Mouse (Mus musculus): Measurements from ENCODE around the gene Map3k4. TPM values are rescaled to one million over a fixed set of nuclear protein-coding genes. Genes with fewer than 3 reads are reported as not detected.

Gene Map3k4
- polyA plus RNA-seq, 1 experiment from 2014 or later: 44.9 TPM

DNA sequence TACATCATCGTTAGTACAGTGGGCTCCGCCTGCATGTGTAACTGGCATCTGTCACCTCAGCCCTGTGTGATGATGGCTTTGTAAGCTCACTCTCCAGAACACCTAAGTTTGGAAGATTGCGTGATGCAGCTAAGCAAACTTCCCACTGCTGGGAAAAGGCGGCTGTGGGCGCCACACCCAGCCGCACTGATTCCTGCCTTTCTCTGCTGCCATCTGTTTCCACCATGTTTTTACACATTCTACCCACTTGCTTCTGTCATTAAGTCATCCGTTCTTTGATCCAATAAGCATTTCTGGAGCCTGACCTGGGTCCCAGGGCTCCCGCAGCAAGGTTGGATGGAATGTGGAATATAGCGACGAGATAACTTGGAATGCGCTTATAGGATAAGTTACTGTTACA, 106.7 kb downstream of the Map3k4 start:
- no peak for ATAC-seq

DNA sequence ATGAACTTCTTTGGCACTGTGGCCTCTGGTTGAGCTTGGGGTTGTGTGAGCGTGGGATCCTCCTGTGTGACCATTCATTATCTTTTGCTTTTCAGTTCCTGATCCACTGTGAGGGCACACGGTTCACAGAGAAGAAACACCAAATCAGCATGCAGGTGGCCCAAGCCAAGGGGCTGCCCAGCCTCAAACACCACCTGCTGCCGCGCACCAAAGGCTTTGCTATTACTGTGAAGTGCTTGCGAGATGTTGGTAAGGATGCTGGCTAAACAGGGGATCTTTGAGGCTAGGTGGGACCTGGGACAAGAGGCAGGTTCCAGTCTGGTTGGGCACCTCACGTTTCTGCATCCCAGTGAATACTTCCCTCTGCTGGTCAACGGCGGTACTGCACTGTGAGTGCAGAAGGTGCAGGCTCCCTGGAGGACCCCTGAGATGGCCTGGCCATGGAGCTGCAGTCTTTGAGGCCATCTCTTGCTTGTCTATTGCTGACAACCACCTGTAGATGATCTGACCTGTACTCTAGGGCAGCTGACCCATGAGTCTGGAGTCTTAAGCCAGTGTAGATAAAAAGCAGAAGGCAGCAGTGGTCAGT, 108.0 kb downstream of the Map3k4 start:
- no peaks in the 10 kb centered on the region for H3K9me3 ChIP-seq (replicated peaks)
- 38% methylated on average over 8 of the region's 8 CpGs for WGBS
- H3K4me2 ChIP-seq: no peak overlapping the region
- H3K9ac ChIP-seq: no peak overlapping the region
- peak; percentile 43; the same call in 1 of the 2 replicates for ATAC-seq
- no peak overlapping the region for H3K4me3 ChIP-seq
- no peak overlapping the region for H3K27ac ChIP-seq
- H3K27me3 ChIP-seq: no peaks in the 10 kb centered on the region
- peaks cover 36% of the 10 kb centered on the region for H3K36me3 ChIP-seq (ENCODE audit: poor library complexity, severe bottlenecking)
- H3K4me1 ChIP-seq: peaks cover 35% of the 10 kb centered on the region

More for the DNA sequence above, 106.7 kb downstream of the Map3k4 start:
- WGBS: 89% methylated on average over 11 of the region's 11 CpGs
- Histone ChIP-seq H3K27me3 (no peaks in the 10 kb centered on the region), H3K9ac (no peak overlapping the region), H3K9me3 (replicated peaks) (no peaks in the 10 kb centered on the region), H3K4me2 (no peak overlapping the region), H3K4me1 (peaks cover 24% of the 10 kb centered on the region), H3K36me3 (ENCODE audit: poor library complexity, severe bottlenecking) (peaks cover 49% of the 10 kb centered on the region), H3K27ac (no peak overlapping the region), H3K4me3 (no peak overlapping the region)

DNA sequence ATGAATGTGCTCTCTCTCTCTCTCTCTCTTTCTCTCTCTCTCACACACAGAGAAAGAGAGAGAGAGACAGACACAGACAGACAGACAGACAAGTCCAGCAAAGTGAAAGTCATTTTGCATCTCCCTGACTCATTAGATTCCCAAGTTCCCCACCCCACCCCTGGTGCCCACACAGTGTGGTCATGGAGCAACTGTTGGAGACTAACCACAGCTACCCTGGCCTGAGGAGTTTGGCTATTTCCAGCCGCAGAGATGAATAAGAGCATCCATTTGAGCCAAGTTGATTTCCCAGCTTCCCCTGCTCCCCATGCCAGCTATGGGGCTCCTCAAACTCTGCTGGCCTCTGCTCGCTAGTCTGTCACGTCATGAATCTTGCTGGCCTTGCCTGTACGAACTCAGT, 109.1 kb downstream of the Map3k4 start:
- Histone ChIP-seq H3K27ac (no peak overlapping the region), H3K27me3 (no peaks in the 10 kb centered on the region), H3K4me1 (peaks cover 47% of the 10 kb centered on the region), H3K9ac (no peak overlapping the region), H3K4me3 (no peak overlapping the region), H3K36me3 (ENCODE audit: poor library complexity, severe bottlenecking) (peaks cover 25% of the 10 kb centered on the region), H3K9me3 (replicated peaks) (no peaks in the 10 kb centered on the region), H3K4me2 (no peak overlapping the region)
- 88% methylated on average over 4 of the region's 4 CpGs for WGBS
- ATAC-seq: no peak

DNA sequence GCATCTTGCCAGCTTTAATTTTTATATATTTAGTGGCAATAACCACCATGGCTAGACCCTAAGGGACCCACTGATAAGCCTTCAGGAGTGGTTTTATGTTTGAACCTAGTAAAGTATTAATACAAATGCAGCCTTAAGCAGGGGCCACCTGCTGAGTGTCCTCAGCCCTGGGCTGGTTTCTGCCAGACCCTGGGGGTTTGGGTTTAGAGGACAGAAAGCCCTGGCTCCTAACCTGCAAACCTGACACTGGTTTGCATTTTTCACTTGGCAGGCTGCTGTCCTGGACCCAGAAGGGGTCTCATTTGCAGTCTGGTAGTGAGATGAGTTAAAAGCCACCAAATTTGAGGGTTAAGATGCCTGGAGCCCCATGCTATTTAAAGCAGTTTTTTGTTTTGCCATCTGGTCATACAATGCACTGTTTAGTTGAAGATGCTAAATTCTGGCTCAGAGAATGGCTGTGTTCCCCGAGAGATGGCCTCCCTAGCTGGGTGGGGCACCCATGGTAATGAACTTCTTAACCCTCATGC, 111.5 kb downstream of the Map3k4 start:
- H3K4me1 ChIP-seq: peaks cover 59% of the 10 kb centered on the region
- 19% methylated on average over 1 of the region's 1 CpGs for WGBS
- H3K36me3 ChIP-seq (ENCODE audit: poor library complexity, severe bottlenecking): peaks cover 11% of the 10 kb centered on the region; the same call in 1 of the 2 replicates
- H3K27ac ChIP-seq: no peak overlapping the region
- H3K9ac ChIP-seq: no peak overlapping the region
- H3K4me2 ChIP-seq: no peak overlapping the region
- H3K4me3 ChIP-seq: no peak overlapping the region
- no peaks in the 10 kb centered on the region for H3K9me3 ChIP-seq (replicated peaks)
- H3K27me3 ChIP-seq: no peaks in the 10 kb centered on the region
- ATAC-seq: no peak

DNA sequence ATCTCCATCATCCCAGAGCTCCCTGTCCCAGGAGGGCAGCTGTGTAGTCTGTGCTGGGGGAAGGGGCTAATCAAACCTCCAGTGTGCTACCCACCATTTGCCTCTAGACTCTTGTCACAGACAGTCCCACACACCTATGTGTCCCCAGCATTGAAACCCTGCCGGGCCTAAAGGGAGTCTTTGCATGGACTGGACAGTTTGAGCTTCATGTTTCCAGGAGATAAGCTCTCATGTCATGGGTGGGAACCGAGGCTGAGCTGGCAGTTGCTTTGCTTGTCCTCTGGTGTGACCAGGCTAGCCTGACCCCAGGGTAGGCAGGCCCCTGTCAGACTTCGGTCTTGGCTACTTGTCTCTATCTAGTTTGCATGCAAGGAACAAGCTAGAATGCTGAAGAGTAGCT, 112.3 kb downstream of the Map3k4 start:
- ATAC-seq: no peak
- 0 out of 2 replicates have a peak, but pooled peaks cover 7% of the 10 kb centered on the region for H3K36me3 ChIP-seq (ENCODE audit: poor library complexity, severe bottlenecking)
- no peak overlapping the region for H3K4me3 ChIP-seq
- no peaks in the 10 kb centered on the region for H3K9me3 ChIP-seq (replicated peaks)
- no peak overlapping the region for H3K9ac ChIP-seq
- H3K27ac ChIP-seq: no peak overlapping the region
- peaks cover 54% of the 10 kb centered on the region for H3K4me1 ChIP-seq
- H3K27me3 ChIP-seq: no peaks in the 10 kb centered on the region
- 85% methylated on average over 3 of the region's 3 CpGs for WGBS
- no peak overlapping the region for H3K4me2 ChIP-seq

DNA sequence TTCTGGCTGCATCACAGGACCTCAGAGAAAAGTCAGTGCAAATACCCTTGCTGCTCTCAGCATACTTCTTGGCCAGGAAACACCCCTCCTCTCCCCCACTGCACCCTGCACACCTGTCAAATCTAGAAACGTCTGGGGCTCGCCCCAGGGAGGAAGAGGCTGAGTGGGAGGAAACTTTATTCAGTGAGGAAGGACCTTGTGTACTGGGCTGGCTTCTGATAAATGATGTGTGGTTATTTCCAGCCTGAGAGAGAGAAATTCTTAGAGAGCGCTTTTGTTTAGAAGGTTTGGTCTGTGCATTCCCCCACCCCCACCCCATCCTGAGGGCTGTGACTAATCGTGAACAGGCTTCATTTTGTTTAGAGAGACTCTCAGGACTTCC, 112.9 kb downstream of the Map3k4 start:
- H3K9me3 ChIP-seq (replicated peaks): no peaks in the 10 kb centered on the region
- WGBS: 53% methylated on average over 4 of the region's 4 CpGs
- H3K36me3 ChIP-seq (ENCODE audit: poor library complexity, severe bottlenecking): 0 out of 2 replicates have a peak, but pooled peaks cover 4% of the 10 kb centered on the region
- no peak overlapping the region for H3K9ac ChIP-seq
- no peak overlapping the region for H3K4me2 ChIP-seq
- H3K4me1 ChIP-seq: peaks cover 54% of the 10 kb centered on the region
- H3K4me3 ChIP-seq: no peak overlapping the region
- H3K27me3 ChIP-seq: no peaks in the 10 kb centered on the region
- no peak for ATAC-seq
- H3K27ac ChIP-seq: no peak overlapping the region

DNA sequence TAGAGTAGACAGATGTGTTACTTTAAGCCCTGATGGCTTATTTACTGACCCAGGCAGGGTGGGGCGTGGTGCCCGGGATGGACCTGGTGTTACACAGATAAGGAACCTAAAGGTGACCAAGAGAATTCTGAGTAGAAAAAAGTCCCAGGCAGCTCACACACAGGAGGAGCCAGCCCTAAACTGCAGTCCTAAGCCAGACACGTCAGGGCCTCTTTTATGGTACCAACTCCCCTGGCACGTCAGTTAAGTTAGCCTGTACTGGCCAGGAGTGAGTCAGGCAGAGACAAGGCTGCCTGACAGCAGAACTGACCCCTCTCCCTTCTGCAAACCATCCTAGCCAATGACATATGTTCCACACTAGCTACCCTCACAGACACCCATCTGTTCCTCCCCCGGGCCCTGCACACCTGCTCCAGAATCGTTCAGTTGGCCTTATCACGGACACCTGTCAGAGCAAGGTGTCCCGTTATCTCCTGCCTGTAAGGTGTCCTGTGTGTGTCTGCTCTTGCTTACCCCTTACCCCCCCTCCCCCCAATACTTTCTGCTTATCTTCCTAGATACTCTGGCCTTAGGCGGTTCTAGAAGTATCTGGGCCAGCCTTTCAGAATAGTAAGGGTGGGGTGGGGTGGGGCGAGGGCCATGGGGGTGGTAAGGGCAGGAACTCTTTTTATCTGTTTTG, 113.4 kb downstream of the Map3k4 start:
- H3K27me3 ChIP-seq: no peaks in the 10 kb centered on the region
- peak overlapping the region; percentile 49 for H3K27ac ChIP-seq
- H3K9ac ChIP-seq: no peak overlapping the region
- peaks cover 54% of the 10 kb centered on the region for H3K4me1 ChIP-seq
- H3K9me3 ChIP-seq (replicated peaks): no peaks in the 10 kb centered on the region
- no peak overlapping the region for H3K4me3 ChIP-seq
- 73% methylated on average over 10 of the region's 10 CpGs for WGBS
- ATAC-seq: no peak
- H3K36me3 ChIP-seq (ENCODE audit: poor library complexity, severe bottlenecking): no peaks in the 10 kb centered on the region
- H3K4me2 ChIP-seq: no peak overlapping the region

DNA sequence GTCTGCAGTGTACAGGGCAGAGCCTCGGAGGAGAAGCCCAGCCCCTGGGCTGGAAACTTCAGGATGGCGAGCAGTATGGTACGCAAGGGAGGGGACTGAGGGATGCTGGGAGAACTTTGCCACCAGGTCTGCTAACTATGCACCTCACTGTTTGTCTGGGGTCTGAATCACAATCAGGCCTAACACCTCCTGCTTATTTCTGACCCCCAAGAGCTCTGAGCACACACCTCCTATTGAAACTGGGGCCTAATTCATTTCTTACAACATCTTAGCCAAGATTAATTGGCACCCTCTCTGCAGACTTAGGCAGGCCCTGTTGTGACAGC, 113.9 kb downstream of the Map3k4 start:
- H3K4me3 ChIP-seq: no peak overlapping the region
- H3K9ac ChIP-seq: no peak overlapping the region
- peak overlapping the region; percentile 49; the same call in 1 of the 2 replicates for H3K27ac ChIP-seq
- H3K27me3 ChIP-seq: no peaks in the 10 kb centered on the region
- ATAC-seq: no peak
- 74% methylated on average over 3 of the region's 3 CpGs for WGBS
- no peaks in the 10 kb centered on the region for H3K9me3 ChIP-seq (replicated peaks)
- H3K4me2 ChIP-seq: no peak overlapping the region
- H3K36me3 ChIP-seq (ENCODE audit: poor library complexity, severe bottlenecking): no peaks in the 10 kb centered on the region
- peaks cover 54% of the 10 kb centered on the region for H3K4me1 ChIP-seq

DNA sequence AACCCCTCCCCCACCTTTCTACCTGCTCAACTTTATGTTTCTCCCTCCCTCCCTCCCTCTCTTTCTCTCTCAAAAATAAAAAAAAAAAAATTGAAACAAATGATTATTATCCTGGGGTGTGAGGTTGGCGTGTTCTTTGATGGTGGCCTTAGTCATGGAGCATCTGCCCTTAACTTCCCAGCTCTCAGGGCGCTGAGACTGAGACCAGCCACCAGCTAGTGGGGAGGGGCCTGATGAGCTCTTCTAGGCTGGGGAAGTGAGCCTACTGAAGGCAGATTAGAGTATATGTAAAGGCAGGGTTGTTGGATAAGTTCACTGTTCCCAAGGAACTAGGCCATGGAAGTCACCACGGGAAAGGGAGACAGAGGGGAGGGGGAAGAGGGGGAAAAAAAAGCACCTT, 114.3 kb downstream of the Map3k4 start:
- no peaks in the 10 kb centered on the region for H3K9me3 ChIP-seq (replicated peaks)
- H3K27me3 ChIP-seq: no peaks in the 10 kb centered on the region
- no peak overlapping the region for H3K4me2 ChIP-seq
- no peak for ATAC-seq
- peak overlapping the region; percentile 49; the same call in 1 of the 2 replicates for H3K27ac ChIP-seq
- H3K4me3 ChIP-seq: no peak overlapping the region
- H3K4me1 ChIP-seq: peaks cover 54% of the 10 kb centered on the region
- no peaks in the 10 kb centered on the region for H3K36me3 ChIP-seq (ENCODE audit: poor library complexity, severe bottlenecking)
- WGBS: 70% methylated on average over 3 of the region's 3 CpGs
- H3K9ac ChIP-seq: no peak overlapping the region

DNA sequence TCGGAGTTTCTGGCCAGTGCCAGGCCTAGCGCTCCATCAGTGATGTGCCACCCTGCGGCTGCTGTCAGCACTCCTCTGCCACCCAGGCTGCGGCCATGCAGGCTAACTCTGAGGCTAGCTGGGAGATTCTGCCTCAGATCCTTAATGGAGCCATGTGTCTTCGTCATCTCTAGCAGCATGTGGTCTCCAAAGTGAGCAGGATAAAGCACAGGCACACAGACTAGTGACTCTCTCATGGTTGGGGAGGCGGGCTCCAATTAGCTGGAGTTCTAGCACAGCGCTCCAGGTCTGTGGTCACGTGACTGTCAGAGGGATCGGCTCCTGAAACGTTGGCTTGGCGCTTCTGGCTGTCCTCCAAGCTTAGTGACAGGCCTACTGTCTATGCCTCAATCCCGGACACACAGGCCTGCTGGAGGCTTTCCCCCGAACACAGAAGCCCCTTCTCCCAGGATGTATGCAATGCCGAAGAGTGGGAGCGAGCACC, 115.1 kb downstream of the Map3k4 start:
- Histone ChIP-seq H3K27ac (peak overlapping the region; percentile 32; the same call in 1 of the 2 replicates), H3K9me3 (replicated peaks) (no peaks in the 10 kb centered on the region), H3K4me3 (no peak overlapping the region), H3K27me3 (no peaks in the 10 kb centered on the region), H3K9ac (no peak overlapping the region), H3K36me3 (ENCODE audit: poor library complexity, severe bottlenecking) (peaks cover 5% of the 10 kb centered on the region; the same call in 1 of the 2 replicates), H3K4me2 (no peak overlapping the region), H3K4me1 (peaks cover 54% of the 10 kb centered on the region)
- ATAC-seq: peak; percentile 85
- WGBS: 51% methylated on average over 15 of the region's 15 CpGs

DNA sequence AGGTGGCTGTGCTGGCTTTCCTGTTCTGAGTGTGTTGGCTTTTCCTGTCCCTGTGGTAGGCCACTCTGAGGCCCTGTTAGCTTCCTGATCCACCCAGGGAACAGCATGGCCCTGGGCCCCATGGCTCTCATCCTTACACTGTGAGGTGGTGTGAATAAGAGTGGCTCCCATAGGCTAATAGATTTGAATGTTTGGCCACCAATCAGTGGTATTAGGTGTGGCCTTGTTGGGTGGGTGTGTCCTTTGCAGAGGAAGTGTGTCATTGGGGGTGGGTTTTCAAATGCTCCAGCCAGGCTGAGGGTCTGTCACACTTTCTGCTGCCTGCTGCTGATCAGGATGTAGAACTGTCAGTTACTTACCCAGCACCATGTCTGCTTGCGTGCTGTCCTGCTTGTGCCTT, 117.5 kb downstream of the Map3k4 start:
- H3K27me3 ChIP-seq: no peaks in the 10 kb centered on the region
- H3K4me2 ChIP-seq: no peak overlapping the region
- ATAC-seq: no peak
- H3K9ac ChIP-seq: no peak overlapping the region
- H3K4me1 ChIP-seq: peaks cover 36% of the 10 kb centered on the region
- H3K4me3 ChIP-seq: no peak overlapping the region
- H3K9me3 ChIP-seq (replicated peaks): no peaks in the 10 kb centered on the region
- H3K36me3 ChIP-seq (ENCODE audit: poor library complexity, severe bottlenecking): peaks cover 8% of the 10 kb centered on the region; the same call in 1 of the 2 replicates
- 88% methylated on average over 1 of the region's 1 CpGs for WGBS
- H3K27ac ChIP-seq: no peak overlapping the region

DNA sequence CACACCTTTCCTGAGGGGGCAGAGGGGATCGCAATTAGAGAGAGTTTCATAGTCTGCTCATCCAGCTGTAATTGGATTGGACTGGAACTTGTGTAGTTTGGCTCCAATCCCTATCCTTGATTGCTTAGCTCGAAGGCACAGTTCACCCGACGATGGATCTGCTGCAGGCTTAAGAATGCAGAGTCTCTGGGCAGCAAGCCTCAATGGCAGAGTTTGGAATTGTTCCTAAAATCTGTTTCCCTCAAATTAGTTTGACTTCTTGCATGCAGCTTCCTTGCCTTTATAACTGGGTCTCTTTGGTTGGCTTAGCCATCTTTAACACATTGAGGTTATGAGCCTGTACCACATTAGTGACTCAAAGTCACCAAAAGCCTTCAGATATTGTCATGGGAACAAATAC, 118.7 kb downstream of the Map3k4 start:
- Histone ChIP-seq H3K4me3 (no peak overlapping the region), H3K4me2 (no peak overlapping the region), H3K4me1 (peaks cover 24% of the 10 kb centered on the region), H3K27me3 (no peaks in the 10 kb centered on the region), H3K9ac (no peak overlapping the region), H3K9me3 (replicated peaks) (no peaks in the 10 kb centered on the region), H3K36me3 (ENCODE audit: poor library complexity, severe bottlenecking) (peaks cover 8% of the 10 kb centered on the region; the same call in 1 of the 2 replicates), H3K27ac (no peak overlapping the region)
- 76% methylated on average over 4 of the region's 4 CpGs for WGBS
- ATAC-seq: no peak
